Mouse (Mus musculus) gastrocnemius, adult 2 months (tissue): ENCODE data around the gene Mmrn2. TPM values are rescaled to one million over a fixed set of nuclear protein-coding genes. Genes with fewer than 3 reads are reported as not detected.
A peak's percentile ranks its signal among the peaks of the same experiment; 100 is the strongest.
"Not testable (repeated sequence)": the region's sequence is repeated elsewhere in the genome, so short reads cannot be mapped to it uniquely, and the experiment has no call there.

Experiments used
- DNase-seq: peaks from one replicate; pipeline ENCODE4 v3.0.0; 2022
- H3K27ac ChIP-seq: fragments of 200-600 bp; 2 replicates; pipeline ENCODE4 v1.8.1; 2022; ENCODE audit warnings: mild to moderate bottlenecking
- H3K4me3 ChIP-seq: fragments of 200-600 bp; 2 replicates; pipeline ENCODE4 v1.8.1; 2022; ENCODE audit warnings: mild to moderate bottlenecking, moderate library complexity
- CTCF ChIP-seq: fragments of 200-600 bp; IDR thresholded peaks from 2 replicates; pipeline ENCODE4 v1.8.1; 2022; ENCODE audit warnings: antibody characterized with exemption, mild to moderate bottlenecking, moderate library complexity
- intact Hi-C: fragments of 180-260 bp; cut with DNase I; formaldehyde crosslinking; loops from one replicate; pipeline ENCODE4 v1.15.1; 2025
- total RNA-seq, 2 experiments: library from RNA; stranded (reverse); gene quantifications; 2 replicates each; pipeline ENCODE4 v1.2.3; 2021

The Mmrn2 gene
- total RNA-seq, 2 experiments from 2014 or later, result 10.3 to 12.4 TPM

DNA sequence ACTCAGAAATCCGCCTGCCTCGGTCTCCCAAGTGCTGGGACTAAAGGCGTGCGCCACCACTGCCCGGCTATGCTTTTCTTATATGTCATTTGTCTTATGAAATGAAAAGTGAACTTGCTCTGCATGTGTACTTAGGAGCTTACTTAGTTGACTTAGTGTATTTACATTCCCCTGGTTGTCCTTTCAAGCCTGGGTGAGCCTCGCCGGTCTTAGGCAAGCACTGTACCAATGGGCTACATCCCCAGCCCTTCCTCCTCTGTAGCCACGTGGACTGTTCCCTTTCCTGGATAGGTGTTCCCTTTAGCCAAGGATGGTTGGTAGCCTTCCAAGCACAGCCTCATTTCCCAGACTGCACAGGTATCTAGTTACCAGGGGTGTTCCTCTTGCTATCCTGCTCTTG lies 26.3 kb upstream of the Mmrn2 start:
- TF ChIP-seq CTCF, result no peak
- no peak overlapping the region for H3K27ac ChIP-seq
- no peak overlapping the region for H3K4me3 ChIP-seq
- intact Hi-C loops, result no loop called here
- peak; percentile 33 for DNase-seq

DNA sequence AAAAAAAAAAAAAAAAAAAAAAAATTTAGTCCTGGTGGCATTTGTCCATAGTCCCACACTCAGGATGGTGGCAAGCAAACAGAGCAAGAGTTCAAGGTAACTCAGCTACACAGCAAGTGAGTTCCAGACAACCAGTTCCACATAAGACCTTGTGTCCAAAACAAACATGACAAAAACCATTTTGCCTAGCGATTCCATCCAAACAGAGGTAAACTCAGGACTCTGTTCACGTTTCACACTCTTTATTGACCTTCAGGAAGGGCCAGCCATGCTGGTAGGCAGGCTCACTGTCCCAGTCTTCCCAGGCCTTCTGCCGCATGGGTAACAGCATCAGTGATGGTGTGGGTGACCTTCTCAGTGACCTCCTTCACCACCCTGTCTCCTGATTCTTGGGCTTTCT lies 23.6 kb upstream of the Mmrn2 start:
- intact Hi-C loops, result no loop called here
- no peak for TF ChIP-seq CTCF
- Histone ChIP-seq H3K27ac (no peak overlapping the region), H3K4me3 (no peak overlapping the region)
- no peak for DNase-seq

DNA sequence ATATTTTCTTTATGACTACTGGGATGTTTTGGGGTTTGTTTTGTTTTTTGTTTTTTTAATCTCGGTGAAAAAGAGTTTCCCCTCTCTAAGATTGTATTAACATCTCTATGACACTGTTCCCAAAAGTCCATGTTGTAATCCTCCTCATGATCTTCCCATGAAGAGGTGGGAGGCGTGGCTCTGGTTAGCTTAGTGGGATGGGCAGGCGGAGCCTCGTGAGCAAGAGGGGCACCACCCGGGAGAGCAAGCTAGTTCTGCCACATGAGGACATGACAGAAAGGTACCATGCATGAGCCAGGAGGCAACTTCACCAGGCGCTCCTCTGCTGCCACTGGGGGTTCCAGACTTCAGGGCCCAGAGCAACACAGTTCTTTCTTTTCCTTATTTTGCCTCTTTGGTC lies 22.7 kb upstream of the Mmrn2 start:
- Histone ChIP-seq H3K4me3 (no peak overlapping the region), H3K27ac (no peak overlapping the region)
- intact Hi-C loops, result no loop called here
- no peak for TF ChIP-seq CTCF
- no peak for DNase-seq

DNA sequence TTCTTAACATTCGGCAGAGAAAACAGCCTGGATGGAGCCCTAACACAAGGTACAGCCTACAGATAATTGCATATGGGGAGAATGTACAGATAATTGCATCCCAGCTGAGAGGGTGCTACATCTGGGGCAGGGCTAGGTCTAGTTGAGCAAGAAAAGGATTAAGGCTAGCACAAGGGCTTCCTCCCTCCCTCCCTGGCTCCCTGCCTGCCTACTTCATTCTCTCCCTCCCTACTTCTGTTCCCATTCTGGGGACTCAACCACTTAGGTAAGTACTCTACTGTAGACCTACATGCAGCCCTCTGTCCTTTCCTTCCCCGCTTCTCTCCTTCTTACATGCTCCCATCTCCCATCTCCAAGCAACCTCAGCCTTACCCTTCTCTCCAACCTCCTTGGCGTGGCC lies 21.9 kb upstream of the Mmrn2 start:
- H3K4me3 ChIP-seq, result no peak overlapping the region
- DNase-seq, result no peak
- TF ChIP-seq CTCF, result no peak
- no peak overlapping the region for H3K27ac ChIP-seq
- intact Hi-C loops, result no loop called here

DNA sequence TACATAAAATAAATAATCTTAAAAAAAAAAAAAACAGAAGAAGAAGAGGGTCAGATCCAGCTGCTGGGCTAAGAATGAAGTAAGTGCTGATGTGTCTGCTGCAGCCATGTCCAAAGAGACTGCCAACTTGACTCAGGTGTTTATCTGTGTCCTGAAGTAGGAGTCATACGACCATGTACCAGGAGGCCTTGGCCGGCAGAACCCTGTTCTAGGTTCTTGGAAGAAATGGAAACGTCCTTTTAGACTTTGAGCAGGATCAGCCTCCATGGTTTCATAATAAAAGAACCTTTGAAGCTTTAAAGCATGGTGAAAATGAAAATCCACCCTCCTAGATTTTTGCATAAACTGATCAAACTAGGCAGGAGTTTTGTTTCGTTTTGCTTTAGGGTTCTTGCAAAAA lies 20.8 kb upstream of the Mmrn2 start:
- no peak for TF ChIP-seq CTCF
- intact Hi-C loops, result no loop called here
- DNase-seq, result no peak
- Histone ChIP-seq H3K27ac (no peak overlapping the region), H3K4me3 (no peak overlapping the region)

DNA sequence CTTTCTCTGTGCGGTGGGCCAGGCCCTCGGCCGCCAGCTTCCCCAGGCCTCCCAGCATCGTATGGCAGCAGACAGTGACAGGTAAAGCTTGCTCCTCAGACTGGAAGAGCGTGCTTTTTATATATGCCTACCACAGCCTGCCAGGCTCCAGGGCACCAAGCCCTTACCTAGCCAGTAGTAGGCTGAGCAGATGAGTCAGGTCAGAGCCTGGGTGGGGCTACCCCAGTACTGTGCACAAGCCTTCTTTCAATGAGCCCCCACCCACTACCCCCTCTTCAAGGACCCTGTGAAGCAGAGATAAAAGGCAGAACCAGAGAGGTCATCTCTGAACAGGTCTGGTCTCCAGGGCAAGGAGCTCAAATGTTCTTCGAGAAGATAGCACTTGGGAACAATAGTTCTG lies 20.0 kb upstream of the Mmrn2 start, which contains the start of gene Fam25c:
Gene Fam25c (minus strand): TSS at position 133 of the 400 bp plus-strand sequence.
- H3K4me3 ChIP-seq, result no peak within 1 kb of the TSS
- no peak for TF ChIP-seq CTCF
- no peak for DNase-seq
- intact Hi-C loops, result no loop called here
- H3K27ac ChIP-seq, result no peak within 1 kb of the TSS

DNA sequence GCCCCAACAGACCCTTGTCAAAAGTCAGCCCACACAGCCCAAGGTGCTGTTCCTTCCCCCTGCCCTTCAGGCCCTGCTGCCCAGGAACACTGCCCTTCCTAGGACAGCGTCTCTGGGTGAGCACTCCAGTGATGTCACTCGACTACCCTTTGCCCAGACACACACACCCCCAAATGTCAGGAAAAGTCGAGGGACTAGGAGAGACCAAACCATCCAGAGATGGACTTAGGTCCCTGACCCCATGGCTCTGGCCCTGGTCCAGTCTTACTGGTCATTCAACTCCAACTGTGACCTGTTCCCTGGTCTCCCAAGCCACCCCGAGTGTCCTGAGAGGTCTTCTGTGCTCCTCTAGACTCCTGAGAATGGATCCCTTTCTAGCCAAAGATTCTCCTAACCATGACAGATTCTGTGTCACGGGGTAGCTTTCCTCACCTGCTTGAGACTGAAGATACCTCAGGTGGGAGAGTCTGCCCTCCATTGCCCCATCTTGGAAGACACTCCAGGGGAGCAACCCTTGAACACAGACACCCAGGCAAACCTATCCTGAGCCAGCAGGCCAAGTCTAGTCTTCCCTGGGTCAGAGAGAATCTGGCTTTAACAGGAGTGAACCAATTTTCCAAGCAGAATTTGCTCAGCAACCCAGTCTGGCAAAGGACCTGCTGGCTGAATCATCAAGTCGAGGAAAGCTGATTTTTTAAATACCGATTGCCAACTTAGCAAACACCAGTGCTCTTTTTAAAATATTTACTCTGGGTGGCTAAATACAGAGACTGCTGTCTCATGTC lies 17.4 kb upstream of the Mmrn2 start:
- intact Hi-C loops, result no loop called here
- no peak overlapping the region for H3K4me3 ChIP-seq
- TF ChIP-seq CTCF, result no peak
- peak; percentile 46 for DNase-seq
- peak overlapping the region; percentile 35 for H3K27ac ChIP-seq

DNA sequence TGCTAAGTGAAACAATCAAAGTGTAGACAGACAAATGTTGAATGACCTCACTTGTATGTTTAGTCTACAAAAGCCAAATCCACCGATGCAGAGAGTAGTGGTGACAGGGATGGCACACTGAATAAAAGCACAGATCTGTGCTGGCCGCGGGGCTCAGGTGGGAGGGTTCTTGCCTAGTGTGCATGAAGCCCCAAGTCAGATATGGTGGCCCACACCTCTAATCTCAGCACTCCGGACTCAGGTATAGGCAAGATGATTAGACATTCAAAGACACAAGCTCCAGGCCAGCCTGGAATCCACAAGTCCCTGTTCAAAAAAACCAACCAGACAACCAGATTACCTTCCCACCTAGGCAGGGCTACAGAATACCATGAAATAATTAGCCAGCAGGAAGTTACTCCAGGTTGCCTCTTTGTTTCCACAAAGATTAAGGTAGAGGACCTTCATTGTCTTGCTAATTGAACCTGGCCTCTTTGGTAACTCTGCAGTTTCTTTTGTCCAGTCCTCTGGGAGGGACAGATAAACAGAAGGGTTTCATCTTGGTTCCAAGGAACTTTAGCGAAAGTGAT lies 15.5 kb upstream of the Mmrn2 start:
- Histone ChIP-seq H3K27ac (no peak overlapping the region), H3K4me3 (no peak overlapping the region)
- intact Hi-C loops, result loop anchor here (5.0 to 10.0 kb wide), 2 partner anchors 47 to 275 kb away; partner anchors contain the start of genes Anxa8, Glud1 and Shld2
- no peak for TF ChIP-seq CTCF
- no peak for DNase-seq

DNA sequence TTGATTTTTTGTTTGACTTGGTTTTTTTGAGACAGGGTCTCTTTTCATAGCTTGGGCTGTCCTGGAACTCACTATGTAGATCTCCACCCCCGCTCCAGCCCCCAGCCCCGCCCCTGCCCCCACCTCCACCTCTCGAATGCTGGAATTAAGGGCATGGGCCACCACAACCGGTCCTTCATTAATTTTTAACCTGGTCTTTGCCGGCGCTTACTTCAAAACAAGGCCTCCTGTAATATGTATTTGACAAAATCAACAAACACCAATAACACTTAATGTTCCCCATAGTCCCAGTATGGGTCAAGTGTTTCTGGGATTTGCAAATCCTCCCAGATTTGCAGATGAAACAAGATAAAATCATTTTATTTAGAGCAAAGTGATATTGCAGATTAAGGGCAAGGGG lies 15.0 kb upstream of the Mmrn2 start:
- TF ChIP-seq CTCF, result no peak
- no peak overlapping the region for H3K4me3 ChIP-seq
- no peak overlapping the region for H3K27ac ChIP-seq
- DNase-seq, result no peak
- intact Hi-C loops, result loop anchor here (5.0 to 10.0 kb wide), 2 partner anchors 48 to 275 kb away; partner anchors contain the start of genes Anxa8, Glud1 and Shld2

DNA sequence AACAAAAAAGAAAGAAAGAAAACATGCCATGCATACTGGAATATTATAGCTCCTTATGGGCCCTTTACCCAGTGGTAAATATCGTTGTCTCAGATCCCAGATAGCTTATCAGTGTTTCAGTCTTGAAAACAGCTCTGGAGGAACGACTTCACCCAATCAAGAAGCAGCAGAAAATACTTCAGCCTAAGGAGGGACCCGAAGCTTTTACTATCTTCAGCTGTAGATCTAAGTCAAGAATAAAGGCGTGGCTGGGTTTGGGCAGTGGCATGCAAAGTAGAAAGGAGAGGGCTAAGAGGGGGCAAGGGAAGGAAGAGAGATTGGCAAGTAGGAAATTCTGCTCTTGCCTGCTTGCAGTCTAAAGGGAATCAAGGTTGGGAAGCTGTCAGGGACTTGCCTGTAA lies 13.1 kb upstream of the Mmrn2 start:
- no peak for DNase-seq
- no peak for TF ChIP-seq CTCF
- 0 out of 2 replicates have a peak overlapping the region, but pooled peaks have one; percentile 89 for H3K27ac ChIP-seq
- intact Hi-C loops, result loop anchor here (5.0 to 10.0 kb wide), 2 partner anchors 50 to 277 kb away; partner anchors contain the start of genes Anxa8, Glud1 and Shld2
- no peak overlapping the region for H3K4me3 ChIP-seq

DNA sequence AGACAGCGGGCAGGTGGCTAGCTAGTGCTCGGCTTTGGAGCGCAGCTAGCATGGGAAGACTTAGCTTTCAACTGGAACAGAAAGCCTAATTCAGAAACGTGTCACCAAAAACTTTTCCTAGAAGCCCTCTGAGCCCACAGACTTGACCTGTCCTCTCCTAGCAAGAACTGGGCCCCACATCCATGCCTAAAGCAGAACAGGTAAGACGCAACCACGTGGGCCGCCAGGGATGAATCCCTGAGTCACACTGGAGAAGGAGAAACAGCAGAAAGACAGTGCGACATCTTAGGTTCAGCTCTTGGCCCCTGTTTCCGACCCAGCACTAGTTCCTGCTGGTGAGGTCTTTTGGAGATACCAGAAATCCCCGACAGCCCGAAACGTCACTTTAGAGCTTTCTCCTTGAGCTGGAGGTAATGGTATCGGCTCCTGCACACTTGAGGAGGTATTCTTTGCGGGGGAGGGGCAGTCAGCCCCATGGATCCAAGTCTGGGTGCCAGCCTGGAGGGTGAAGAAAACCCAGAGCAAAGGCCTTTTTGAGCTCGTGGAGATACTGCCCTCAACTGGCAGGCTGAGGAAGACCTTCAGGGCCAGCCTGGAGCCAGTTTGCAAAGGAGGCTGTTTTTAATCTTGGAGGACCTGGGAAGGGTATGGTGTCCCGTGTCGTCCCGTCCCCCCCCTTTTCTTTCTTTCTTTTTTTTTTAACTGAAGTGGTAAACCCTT lies 12.4 kb upstream of the Mmrn2 start:
- Histone ChIP-seq H3K27ac (peak overlapping the region; percentile 89), H3K4me3 (peak overlapping the region; percentile 73)
- intact Hi-C loops, result loop anchor here (1.0 to 10.0 kb wide), 3 partner anchors 51 to 278 kb away; partner anchors contain the start of genes Anxa8, Glud1 and Shld2

DNA sequence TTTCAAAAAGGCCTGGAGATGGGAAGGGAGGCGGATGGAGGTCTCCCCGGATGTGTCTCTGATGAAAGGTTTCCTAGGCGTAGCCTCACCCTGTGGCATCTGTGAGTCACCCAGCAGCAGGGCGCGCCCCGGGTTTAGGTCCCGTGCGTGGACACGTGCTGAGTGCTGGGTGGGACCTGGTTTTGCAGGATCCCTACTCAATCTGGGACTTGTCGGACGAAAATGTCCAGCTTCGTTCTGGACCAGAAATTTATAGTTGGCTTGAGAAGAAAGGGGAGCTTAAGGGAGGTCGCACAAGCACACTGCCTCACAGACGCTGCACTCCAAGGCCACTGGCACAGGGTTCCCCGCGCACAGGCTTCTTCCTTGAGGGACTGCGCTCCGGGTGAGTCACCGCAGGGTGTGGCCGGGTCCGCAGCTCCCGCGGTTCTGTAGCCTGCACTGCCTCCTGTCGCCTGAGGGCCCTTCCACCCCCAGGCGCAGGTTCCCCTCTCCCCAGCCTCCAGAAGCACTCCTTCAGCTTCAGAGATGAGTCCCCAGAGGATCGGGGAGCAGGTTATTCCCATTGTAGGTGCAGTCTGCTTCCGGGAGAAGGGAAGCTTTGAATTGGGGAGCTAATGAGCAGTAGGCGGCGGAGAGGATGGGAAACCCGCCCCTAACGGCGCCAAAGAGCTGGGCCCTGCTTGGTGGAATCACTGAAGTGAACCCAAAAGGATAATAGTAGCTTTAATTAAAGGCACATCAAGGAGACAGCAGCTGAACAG lies 11.6 kb upstream of the Mmrn2 start:
- intact Hi-C loops, result loop anchor here (1.0 to 10.0 kb wide), 3 partner anchors 51 to 279 kb away; partner anchors contain the start of genes Anxa8, Glud1 and Shld2
- peak; percentile 63 for TF ChIP-seq CTCF
- H3K4me3 ChIP-seq, result peak overlapping the region; percentile 73
- peak overlapping the region; percentile 89 for H3K27ac ChIP-seq
- DNase-seq, result peak; percentile 89

More for the DNA sequence above, 12.4 kb upstream of the Mmrn2 start:
- DNase-seq, result peak; percentile 79
- peak; percentile 84 for TF ChIP-seq CTCF

DNA sequence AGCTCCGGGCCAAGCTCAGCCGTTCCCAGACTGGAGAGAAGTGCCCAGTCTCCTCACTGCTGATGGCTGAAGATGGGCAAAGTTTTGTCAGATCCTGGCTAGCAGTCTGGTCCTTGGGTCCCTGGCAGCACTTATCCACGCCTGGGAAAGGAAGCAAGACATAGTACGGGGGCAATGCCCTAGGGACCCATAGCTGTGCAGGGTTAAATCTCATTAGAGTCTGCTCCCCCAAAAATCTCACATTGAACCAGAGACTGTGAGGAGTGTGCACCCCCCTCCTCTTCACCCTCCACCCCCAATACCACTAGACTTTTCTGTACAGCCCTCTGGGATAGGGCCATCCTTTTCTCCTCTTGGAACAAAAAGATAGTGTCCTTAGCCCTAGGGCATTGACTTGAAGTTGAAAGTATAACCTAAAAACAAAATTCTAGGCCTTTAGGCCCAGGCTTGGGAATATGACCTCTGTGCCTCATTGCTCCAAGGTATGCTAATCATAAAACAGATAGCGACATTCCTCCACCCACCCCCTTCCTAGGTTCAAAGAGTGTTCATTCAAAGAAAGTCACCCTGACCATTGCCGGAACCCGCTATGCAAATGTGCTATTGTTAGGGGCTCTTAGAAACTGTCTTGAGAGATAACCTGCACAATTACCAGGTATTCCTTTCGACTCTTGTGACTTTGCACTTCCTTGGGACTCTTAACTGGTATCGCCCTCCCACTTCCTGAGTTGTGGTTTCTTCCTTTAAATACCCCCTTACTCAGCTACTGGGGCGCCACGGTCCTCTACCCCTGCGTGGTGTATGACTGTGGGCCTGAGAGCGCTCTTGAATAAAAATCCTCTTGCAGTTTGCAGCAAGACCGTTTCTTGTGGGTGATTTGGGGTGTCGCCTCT lies 10.8 kb upstream of the Mmrn2 start:
- intact Hi-C loops, result loop anchor here (5.0 to 10.0 kb wide), 2 partner anchors 52 to 280 kb away; partner anchors contain the start of genes Anxa8, Glud1 and Shld2
- Histone ChIP-seq H3K27ac (peak overlapping the region; percentile 89), H3K4me3 (peak overlapping the region; percentile 73)
- not testable (repeated sequence) for DNase-seq
